Comparison of ENCODE assay signal across 8 mouse cellular contexts in genomic region chr13:34131708-34132060, GRCm38 (mm10). TPM values are rescaled to one million over a fixed set of nuclear protein-coding genes. Genes with fewer than 3 reads are reported as not detected.
DNase-seq lines count a peak whose midpoint lies in the region; ATAC-seq and TF ChIP-seq lines count a peak whose summit lies in the region.

No protein-coding gene starts in this region.

- ATAC-seq in forebrain, postnatal 0 days = peak; percentile 37
- 0 out of 2 replicates have a peak, but pooled peaks have one; percentile 12 for ATAC-seq in kidney, embryonic 16.5 days (ENCODE audit: low FRiP score, low TSS enrichment)
- peak; percentile 60; the same call in 1 of the 2 replicates for ATAC-seq in megakaryocyte-erythroid progenitor cell, adult 5-6 weeks (replicated peaks; ENCODE audit: low FRiP score, low TSS enrichment, poor library complexity, severe bottlenecking)

- peak; percentile 28 for DNase-seq in kidney, adult 2 months
- no peak for DNase-seq in kidney, adult 9 months
- DNase-seq in ZHBTc4 (ENCODE audit: low read depth, low spot score) = peak; percentile 95
- DNase-seq in forebrain, postnatal 0 days = peak; percentile 91
- peak; percentile 36 to 76 for DNase-seq in spleen, postnatal 4 days (ENCODE audit: low spot score in 2 of 2)
- DNase-seq in urinary bladder, postnatal 36 days (ENCODE audit: low spot score in 2 of 2) = no peak

- H3K4me1 ChIP-seq in kidney, adult 2 months (ENCODE audit: control insufficient read depth, insufficient read depth, low read length) = peaks cover 7% of the 10 kb centered on the region; the same call in 1 of the 2 replicates
- peaks cover 25% of the 10 kb centered on the region for H3K4me1 ChIP-seq in forebrain, postnatal 0 days (ENCODE audit: insufficient read depth)
- peaks cover 33% of the 10 kb centered on the region for H3K4me1 ChIP-seq in kidney, embryonic 16.5 days (ENCODE audit: insufficient read depth, low read length)

- H3K4me2 ChIP-seq in forebrain, postnatal 0 days (ENCODE audit: low read depth) = peak overlapping the region; percentile 83
- peak overlapping the region; percentile 92 for H3K4me2 ChIP-seq in kidney, embryonic 16.5 days (replicated peaks; ENCODE audit: low read depth, low read length)

- TF ChIP-seq CTCF in kidney, adult 2 months (conservative IDR thresholded peaks at IDR 0.05; ENCODE audit: insufficient read depth, insufficient read length, low read depth, low read length) = no peak
- peak; percentile 58 for TF ChIP-seq CTCF in forebrain, postnatal 0 days (IDR thresholded peaks at IDR 0.05; ENCODE audit: low read depth)

- no peaks in the 10 kb centered on the region for H3K36me3 ChIP-seq in kidney, adult 2 months (ENCODE audit: control insufficient read depth, insufficient read depth, low read length)
- H3K36me3 ChIP-seq in forebrain, postnatal 0 days (ENCODE audit: insufficient read depth) = no peaks in the 10 kb centered on the region
- no peaks in the 10 kb centered on the region for H3K36me3 ChIP-seq in kidney, embryonic 16.5 days (ENCODE audit: insufficient read depth, low read length)

- no peak for TF ChIP-seq POLR2A in kidney, adult 2 months (IDR thresholded peaks at IDR 0.05; ENCODE audit: low read depth, low read length)

- H3K9ac ChIP-seq in forebrain, postnatal 0 days = peak overlapping the region; percentile 100
- peak overlapping the region; percentile 78 for H3K9ac ChIP-seq in kidney, embryonic 16.5 days (replicated peaks; ENCODE audit: low read length)

- WGBS in kidney, adult 2 months = 20% methylated on average over 10 of the region's 10 CpGs
- WGBS in forebrain, postnatal 0 days = under 1% methylated on average over 10 of the region's 10 CpGs
- 3% methylated on average over 10 of the region's 10 CpGs for WGBS in kidney, embryonic 16.5 days

- no peak overlapping the region for H3K27ac ChIP-seq in kidney, adult 2 months (ENCODE audit: insufficient read depth, low read depth, low read length)
- H3K27ac ChIP-seq in forebrain, postnatal 0 days (ENCODE audit: low read depth, low read length) = peak overlapping the region; percentile 100
- H3K27ac ChIP-seq in kidney, embryonic 16.5 days (ENCODE audit: low read length) = peak overlapping the region; percentile 64

- H3K27me3 ChIP-seq in kidney, adult 2 months (replicated peaks; ENCODE audit: control insufficient read depth, insufficient read depth, low read length) = no peaks in the 10 kb centered on the region
- no peaks in the 10 kb centered on the region for H3K27me3 ChIP-seq in forebrain, postnatal 0 days (ENCODE audit: insufficient read depth, low read length)
- peaks cover 15% of the 10 kb centered on the region for H3K27me3 ChIP-seq in kidney, embryonic 16.5 days (ENCODE audit: insufficient read depth, low read length)

- no peaks in the 10 kb centered on the region for H3K9me3 ChIP-seq in forebrain, postnatal 0 days (ENCODE audit: low read length)
- no peaks in the 10 kb centered on the region for H3K9me3 ChIP-seq in kidney, embryonic 16.5 days (ENCODE audit: low read length)

- no peak overlapping the region for H3K4me3 ChIP-seq in kidney, adult 2 months (ENCODE audit: insufficient read depth, low read depth, low read length)
- peak overlapping the region; percentile 90 for H3K4me3 ChIP-seq in forebrain, postnatal 0 days (ENCODE audit: low read depth, low read length)
- peak overlapping the region; percentile 76 for H3K4me3 ChIP-seq in kidney, embryonic 16.5 days (ENCODE audit: low read length)

RNA-seq across cellular contexts. Expression of gene Tubb2b, which starts 1.4 kb away (rescaled TPM):
- polyA plus RNA-seq in kidney, adult 2 months (2012; rRNA removed) = 27.6 and 30.5 TPM in 2 replicates
- total RNA-seq in forebrain, postnatal 0 days (2014; rRNA removed) = 5,538 and 5,638 TPM in 2 replicates
- polyA plus RNA-seq in forebrain, postnatal 0 days (2015; fragmentation: Nextera tagmentation; extraction: Ambion mirVana) = 1,072 and 1,153 TPM in 2 replicates
- 39.7 and 40.4 TPM in 2 replicates for polyA plus RNA-seq in kidney, embryonic 16.5 days (2015; fragmentation: Nextera tagmentation; extraction: Ambion mirVana)
- total RNA-seq in megakaryocyte-erythroid progenitor cell, adult 5-6 weeks (2014; fragmentation: Nextera tagmentation) = not detected in 2 replicates
- not detected in 2 replicates for total RNA-seq in megakaryocyte-erythroid progenitor cell, adult 5-6 weeks (2017)

RNA-seq across cellular contexts. Expression of gene Psmg4, which starts 31.1 kb away (rescaled TPM):
- polyA plus RNA-seq in kidney, adult 2 months (2012; rRNA removed) = 88.7 and 96.2 TPM in 2 replicates
- total RNA-seq in forebrain, postnatal 0 days (2014; rRNA removed) = 56.6 and 108 TPM in 2 replicates
- 99.0 and 150 TPM in 2 replicates for polyA plus RNA-seq in forebrain, postnatal 0 days (2015; fragmentation: Nextera tagmentation; extraction: Ambion mirVana)
- 67.4 and 74.9 TPM in 2 replicates for polyA plus RNA-seq in kidney, embryonic 16.5 days (2015; fragmentation: Nextera tagmentation; extraction: Ambion mirVana)
- 53.4 and 73.9 TPM in 2 replicates for total RNA-seq in megakaryocyte-erythroid progenitor cell, adult 5-6 weeks (2014; fragmentation: Nextera tagmentation)
- 145 and 217 TPM in 2 replicates for total RNA-seq in megakaryocyte-erythroid progenitor cell, adult 5-6 weeks (2017)

RNA-seq across cellular contexts. Expression of gene Tubb2a, which starts 53.9 kb away (rescaled TPM):
- 152 and 164 TPM in 2 replicates for polyA plus RNA-seq in kidney, adult 2 months (2012; rRNA removed)
- 4,454 and 4,559 TPM in 2 replicates for total RNA-seq in forebrain, postnatal 0 days (2014; rRNA removed)
- 3,524 and 3,579 TPM in 2 replicates for polyA plus RNA-seq in forebrain, postnatal 0 days (2015; fragmentation: Nextera tagmentation; extraction: Ambion mirVana)
- 143 and 150 TPM in 2 replicates for polyA plus RNA-seq in kidney, embryonic 16.5 days (2015; fragmentation: Nextera tagmentation; extraction: Ambion mirVana)
- total RNA-seq in megakaryocyte-erythroid progenitor cell, adult 5-6 weeks (2014; fragmentation: Nextera tagmentation) = 18.2 and 19.1 TPM in 2 replicates
- total RNA-seq in megakaryocyte-erythroid progenitor cell, adult 5-6 weeks (2017) = 19.0 and 21.9 TPM in 2 replicates

Comparison
In these comparisons a context has a peak if more than half of its experiments do, and no peak if none do; other contexts are left out.
1. DNase-seq: peak in kidney, adult 2 months (single experiment), ZHBTc4 (single experiment), forebrain, postnatal 0 days (single experiment) and spleen, postnatal 4 days (2 of 2); none in kidney, adult 9 months (single experiment) and urinary bladder, postnatal 36 days (0 of 2).
2. RNA of gene Tubb2b, which starts 1.4 kb away (polyA plus RNA-seq): 1,072 to 1,153 TPM in forebrain, postnatal 0 days; 39.7 to 40.4 TPM in kidney, embryonic 16.5 days and 27.6 to 30.5 TPM in kidney, adult 2 months; every median in the first group is over 10 times any median in the second.
3. RNA of gene Tubb2a, which starts 53.9 kb away (polyA plus RNA-seq): 3,524 to 3,579 TPM in forebrain, postnatal 0 days; 152 to 164 TPM in kidney, adult 2 months and 143 to 150 TPM in kidney, embryonic 16.5 days; every median in the first group is over 10 times any median in the second.
4. Peak in every context shown above with its lines, with median percentiles within 50 percentile points of each other: ATAC-seq.